Mouse (Mus musculus) heart, embryonic 11.5 days (tissue): ENCODE measurements around the gene Ikzf3. TPM values are rescaled to one million over a fixed set of nuclear protein-coding genes. Genes with fewer than 3 reads are reported as not detected.

Experiments
- ATAC-seq: fragments of 200-750 bp; cut with Nextera tagmentation; replicated peaks from 2 replicates; pipeline ENCODE4 v1.8.0; 2017; ENCODE audit warnings: moderate library complexity; ENCODE audit not compliant: insufficient number of reproducible peaks, low FRiP score, low TSS enrichment
- H3K27ac ChIP-seq: fragments of 300-500 bp; sonication (generic); 2 replicates; pipeline ENCODE4 v1.5.1; 2014; ENCODE audit warnings: mild to moderate bottlenecking, low read depth, low read length
- H3K27me3 ChIP-seq: fragments of 300-500 bp; sonication (generic); 2 replicates; pipeline ENCODE4 v1.6.1; 2014; ENCODE audit warnings: mild to moderate bottlenecking, low read length, mixed read lengths; ENCODE audit not compliant: control insufficient read depth, insufficient read depth
- H3K36me3 ChIP-seq: fragments of 300-500 bp; sonication (generic); 2 replicates; pipeline ENCODE4 v1.6.1; 2014; ENCODE audit warnings: mild to moderate bottlenecking, low read length, moderate library complexity, mixed read lengths; ENCODE audit not compliant: control insufficient read depth, insufficient read depth
- H3K4me1 ChIP-seq: fragments of 300-500 bp; sonication (generic); 2 replicates; pipeline ENCODE4 v1.6.1; 2014; ENCODE audit warnings: low read length; ENCODE audit not compliant: control insufficient read depth, insufficient read depth
- H3K4me2 ChIP-seq: fragments of 300-500 bp; sonication (generic); 2 replicates; pipeline ENCODE4 v1.6.1; 2014; ENCODE audit warnings: mild to moderate bottlenecking, moderate library complexity
- H3K4me3 ChIP-seq: fragments of 300-500 bp; sonication (generic); 2 replicates; pipeline ENCODE4 v1.5.1; 2014; ENCODE audit warnings: low read depth, low read length
- H3K9ac ChIP-seq: fragments of 300-500 bp; sonication (generic); 2 replicates; pipeline ENCODE4 v1.6.1; 2014; ENCODE audit warnings: mild to moderate bottlenecking, low read depth, low read length, moderate library complexity
- H3K9me3 ChIP-seq: fragments of 300-500 bp; sonication (generic); replicated peaks from 2 replicates; pipeline ENCODE4 v1.6.1; 2016; ENCODE audit warnings: low read length; ENCODE audit not compliant: control insufficient read depth
- WGBS: fragments of 180-500 bp; shearing (Covaris S2); extraction: QIAGEN DNeasy Blood & Tissue Kit; methylation state at CpG from one replicate; pipeline ENCODE4 v1.1.7; 2014; ENCODE audit not compliant: insufficient replicate concordance; 5-methylcytosine and 5-hydroxymethylcytosine counted together
- polyA plus RNA-seq: library from polyadenylated mRNA; unstranded; fragments of >200 nt; fragmentation: Nextera tagmentation; extraction: Ambion mirVana; gene quantifications from 2 replicates; pipeline ENCODE4 v1.2.1, GENCODE M21; 2014

The Ikzf3 gene
- polyA plus RNA-seq, 1 experiment from 2014 or later: 0.13 TPM

- H3K4me1 ChIP-seq: no peaks in the 10 kb centered on the region
- no peak overlapping the region for H3K27ac ChIP-seq
- ATAC-seq: no peak
- H3K4me2 ChIP-seq: no peak overlapping the region
- H3K9ac ChIP-seq: no peak overlapping the region
- no peak overlapping the region for H3K4me3 ChIP-seq
- no peaks in the 10 kb centered on the region for H3K9me3 ChIP-seq
- no peaks in the 10 kb centered on the region for H3K36me3 ChIP-seq
- 70% methylated on average over 6 of the region's 6 CpGs for WGBS
- no peaks in the 10 kb centered on the region for H3K27me3 ChIP-seq
Observed at GRCm38 (mm10) chr11:98513356-98513936, 32.4 kb downstream of the Ikzf3 start.

GRCm38 (mm10) chr11:98512881-98513280 lies 33.0 kb downstream of the Ikzf3 start:
- no peaks in the 10 kb centered on the region for H3K4me1 ChIP-seq
- ATAC-seq: no peak
- no peak overlapping the region for H3K9ac ChIP-seq
- 83% methylated on average over 13 of the region's 13 CpGs for WGBS
- H3K9me3 ChIP-seq: no peaks in the 10 kb centered on the region
- no peak overlapping the region for H3K4me2 ChIP-seq
- no peak overlapping the region for H3K27ac ChIP-seq
- H3K27me3 ChIP-seq: no peaks in the 10 kb centered on the region
- H3K4me3 ChIP-seq: no peak overlapping the region
- no peaks in the 10 kb centered on the region for H3K36me3 ChIP-seq

GRCm38 (mm10) chr11:98510125-98510524 lies 35.7 kb downstream of the Ikzf3 start:
- Histone ChIP-seq H3K4me1 (no peaks in the 10 kb centered on the region), H3K9ac (no peak overlapping the region), H3K36me3 (no peaks in the 10 kb centered on the region), H3K9me3 (no peaks in the 10 kb centered on the region), H3K27me3 (no peaks in the 10 kb centered on the region), H3K4me2 (no peak overlapping the region), H3K4me3 (no peak overlapping the region), H3K27ac (no peak overlapping the region)
- 81% methylated on average over 8 of the region's 8 CpGs for WGBS
- ATAC-seq: no peak

GRCm38 (mm10) chr11:98509434-98509833 lies 36.4 kb downstream of the Ikzf3 start:
- no peak overlapping the region for H3K4me3 ChIP-seq
- H3K9me3 ChIP-seq: no peaks in the 10 kb centered on the region
- H3K36me3 ChIP-seq: no peaks in the 10 kb centered on the region
- H3K27me3 ChIP-seq: no peaks in the 10 kb centered on the region
- H3K9ac ChIP-seq: no peak overlapping the region
- ATAC-seq: no peak
- H3K4me2 ChIP-seq: no peak overlapping the region
- 54% methylated on average over 7 of the region's 7 CpGs for WGBS
- H3K27ac ChIP-seq: no peak overlapping the region
- no peaks in the 10 kb centered on the region for H3K4me1 ChIP-seq

GRCm38 (mm10) chr11:98504926-98505325 lies 40.9 kb downstream of the Ikzf3 start:
- no peaks in the 10 kb centered on the region for H3K27me3 ChIP-seq
- no peak for ATAC-seq
- no peaks in the 10 kb centered on the region for H3K36me3 ChIP-seq
- H3K9ac ChIP-seq: no peak overlapping the region
- H3K4me1 ChIP-seq: no peaks in the 10 kb centered on the region
- no peak overlapping the region for H3K4me3 ChIP-seq
- no peak overlapping the region for H3K4me2 ChIP-seq
- 67% methylated on average over 3 of the region's 3 CpGs for WGBS
- H3K27ac ChIP-seq: no peak overlapping the region
- H3K9me3 ChIP-seq: no peaks in the 10 kb centered on the region

- Histone ChIP-seq H3K27me3 (no peaks in the 10 kb centered on the region), H3K4me2 (no peak overlapping the region; the same call in 1 of the 2 replicates), H3K9me3 (no peaks in the 10 kb centered on the region), H3K36me3 (no peaks in the 10 kb centered on the region), H3K4me3 (no peak overlapping the region), H3K9ac (no peak overlapping the region), H3K4me1 (no peaks in the 10 kb centered on the region), H3K27ac (no peak overlapping the region)
- 52% methylated on average over 22 of the region's 22 CpGs for WGBS
- no peak for ATAC-seq
Observed at GRCm38 (mm10) chr11:98497388-98498288, 48.2 kb downstream of the Ikzf3 start.

GRCm38 (mm10) chr11:98495176-98495719 lies 50.6 kb downstream of the Ikzf3 start:
- 80% methylated on average over 5 of the region's 5 CpGs for WGBS
- no peak overlapping the region for H3K4me3 ChIP-seq

GRCm38 (mm10) chr11:98493394-98493793 lies 52.4 kb downstream of the Ikzf3 start:
- no peak for ATAC-seq
- Histone ChIP-seq H3K27ac (no peak overlapping the region), H3K4me3 (no peak overlapping the region), H3K9me3 (no peaks in the 10 kb centered on the region), H3K4me1 (no peaks in the 10 kb centered on the region), H3K4me2 (no peak overlapping the region), H3K36me3 (no peaks in the 10 kb centered on the region), H3K27me3 (no peaks in the 10 kb centered on the region), H3K9ac (no peak overlapping the region)
- WGBS: 52% methylated on average over 9 of the region's 9 CpGs

More at GRCm38 (mm10) chr11:98495176-98495719, 50.6 kb downstream of the Ikzf3 start:
- H3K36me3 ChIP-seq: no peaks in the 10 kb centered on the region
- no peak overlapping the region for H3K27ac ChIP-seq
- H3K4me1 ChIP-seq: no peaks in the 10 kb centered on the region
- no peak overlapping the region for H3K4me2 ChIP-seq
- H3K9ac ChIP-seq: no peak overlapping the region
- H3K9me3 ChIP-seq: no peaks in the 10 kb centered on the region
- no peak for ATAC-seq
- H3K27me3 ChIP-seq: no peaks in the 10 kb centered on the region
